Mouse (Mus musculus) lung, embryonic 14.5 days (tissue): ENCODE data around the gene Gna13. TPM values are rescaled to one million over a fixed set of nuclear protein-coding genes. Genes with fewer than 3 reads are reported as not detected.

Experiments
- ATAC-seq: fragments of 200-750 bp; cut with Nextera tagmentation; 2 replicates; pipeline ENCODE4 v1.8.0; 2017; ENCODE audit warnings: mild to moderate bottlenecking, moderate TSS enrichment, moderate library complexity; ENCODE audit not compliant: insufficient read depth
- DNase-seq: peaks from one replicate; pipeline ENCODE4 v3.0.0-alpha.2; 2015
- H3K27ac ChIP-seq: fragments of 300-500 bp; sonication (generic); 2 replicates; pipeline ENCODE4 v1.5.1; 2014; ENCODE audit warnings: low read depth, mild to moderate bottlenecking, moderate library complexity
- H3K27me3 ChIP-seq: fragments of 300-500 bp; sonication (generic); 2 replicates; pipeline ENCODE4 v1.6.1; 2014; ENCODE audit warnings: low read length, control low read depth; ENCODE audit not compliant: insufficient read depth
- H3K36me3 ChIP-seq: fragments of 300-500 bp; sonication (generic); 2 replicates; pipeline ENCODE4 v1.6.1; 2014; ENCODE audit warnings: control low read depth; ENCODE audit not compliant: insufficient read depth
- H3K4me1 ChIP-seq: fragments of 300-500 bp; sonication (generic); 2 replicates; pipeline ENCODE4 v1.6.1; 2014; ENCODE audit warnings: antibody characterized with exemption, control low read depth; ENCODE audit not compliant: insufficient read depth
- H3K4me2 ChIP-seq: fragments of 300-500 bp; sonication (generic); 2 replicates; pipeline ENCODE4 v1.6.1; 2014; ENCODE audit warnings: mild to moderate bottlenecking
- H3K4me3 ChIP-seq: fragments of 300-500 bp; sonication (generic); 2 replicates; pipeline ENCODE4 v1.5.1; 2014; ENCODE audit warnings: low read depth, low read length
- H3K9ac ChIP-seq: fragments of 300-500 bp; sonication (generic); 2 replicates; pipeline ENCODE4 v1.6.1; 2014
- H3K9me3 ChIP-seq: fragments of 300-500 bp; sonication (generic); 2 replicates; pipeline ENCODE4 v1.6.1; 2016; ENCODE audit warnings: low read depth, low read length, control low read depth
- CTCF ChIP-seq: IDR thresholded peaks from 2 replicates; pipeline ENCODE4 v1.5.1; 2016; ENCODE audit warnings: antibody characterized with exemption, low read depth
- WGBS: fragments of 180-500 bp; shearing (Covaris S2); extraction: QIAGEN DNeasy Blood & Tissue Kit; methylation state at CpG from one replicate; pipeline ENCODE4 v1.1.7; 2014; 5-methylcytosine and 5-hydroxymethylcytosine counted together
- polyA plus RNA-seq: library from polyadenylated mRNA; unstranded; fragments of >200 nt; fragmentation: Nextera tagmentation; extraction: Ambion mirVana; gene quantifications from 2 replicates; pipeline ENCODE4 v1.2.1, GENCODE M21; 2014

The Gna13 gene
- polyA plus RNA-seq, 1 experiment from 2014 or later = 33.8 TPM

DNA sequence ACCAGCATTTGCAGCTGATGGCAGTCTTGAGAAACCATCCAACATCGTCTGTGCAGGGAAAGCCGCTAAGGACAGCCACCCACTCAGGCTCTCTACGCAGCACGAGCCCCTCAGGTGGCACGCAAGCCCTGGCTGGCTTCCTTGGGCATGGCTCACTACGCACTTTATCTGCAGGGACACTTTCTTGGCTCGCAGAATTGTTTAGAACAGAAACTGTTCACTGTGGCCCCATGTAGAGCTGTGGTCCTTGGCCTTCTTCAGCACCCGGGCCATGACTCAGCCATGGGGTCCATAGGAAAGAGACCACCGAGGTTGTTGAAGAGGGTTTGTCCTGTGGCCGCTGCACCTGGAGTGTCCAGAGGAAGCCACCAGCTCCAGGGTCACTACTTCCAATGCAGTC lies 34.7 kb upstream of the Gna13 start:
- no peak for DNase-seq
- ATAC-seq = no peak
- H3K36me3 ChIP-seq = no peaks in the 10 kb centered on the region
- no peaks in the 10 kb centered on the region for H3K4me1 ChIP-seq
- H3K9ac ChIP-seq = no peak overlapping the region
- H3K4me3 ChIP-seq = no peak overlapping the region
- H3K4me2 ChIP-seq = no peak overlapping the region
- H3K27ac ChIP-seq = no peak overlapping the region
- 77% methylated on average over 10 of the region's 10 CpGs for WGBS
- TF ChIP-seq CTCF = no peak
- H3K27me3 ChIP-seq = no peaks in the 10 kb centered on the region
- H3K9me3 ChIP-seq = no peaks in the 10 kb centered on the region

DNA sequence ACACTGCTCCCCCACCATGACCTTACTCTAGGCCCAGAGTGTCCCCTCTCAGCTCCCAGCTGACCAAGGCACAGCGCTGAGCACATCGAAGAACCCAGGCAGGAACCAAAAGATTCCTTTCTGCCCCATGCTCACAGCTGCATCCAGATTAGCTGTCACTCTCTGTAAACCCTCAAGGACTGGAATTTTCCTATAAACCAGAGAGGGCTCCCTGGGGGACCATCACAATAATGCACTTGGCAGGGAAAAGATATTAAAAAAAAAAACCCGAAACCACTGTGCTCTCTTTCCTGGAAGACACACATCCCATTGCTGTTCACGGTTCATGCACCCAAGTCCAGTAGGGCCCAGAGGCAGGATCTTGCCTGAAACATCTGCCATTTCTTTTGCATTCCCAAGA lies 33.3 kb upstream of the Gna13 start:
- H3K4me3 ChIP-seq = no peak overlapping the region
- no peak overlapping the region for H3K27ac ChIP-seq
- H3K36me3 ChIP-seq = no peaks in the 10 kb centered on the region
- 54% methylated on average over 4 of the region's 4 CpGs for WGBS
- DNase-seq = peak; percentile 20
- H3K4me2 ChIP-seq = no peak overlapping the region
- no peaks in the 10 kb centered on the region for H3K27me3 ChIP-seq
- no peak for ATAC-seq
- no peak for TF ChIP-seq CTCF
- no peaks in the 10 kb centered on the region for H3K4me1 ChIP-seq
- H3K9ac ChIP-seq = no peak overlapping the region
- no peaks in the 10 kb centered on the region for H3K9me3 ChIP-seq

DNA sequence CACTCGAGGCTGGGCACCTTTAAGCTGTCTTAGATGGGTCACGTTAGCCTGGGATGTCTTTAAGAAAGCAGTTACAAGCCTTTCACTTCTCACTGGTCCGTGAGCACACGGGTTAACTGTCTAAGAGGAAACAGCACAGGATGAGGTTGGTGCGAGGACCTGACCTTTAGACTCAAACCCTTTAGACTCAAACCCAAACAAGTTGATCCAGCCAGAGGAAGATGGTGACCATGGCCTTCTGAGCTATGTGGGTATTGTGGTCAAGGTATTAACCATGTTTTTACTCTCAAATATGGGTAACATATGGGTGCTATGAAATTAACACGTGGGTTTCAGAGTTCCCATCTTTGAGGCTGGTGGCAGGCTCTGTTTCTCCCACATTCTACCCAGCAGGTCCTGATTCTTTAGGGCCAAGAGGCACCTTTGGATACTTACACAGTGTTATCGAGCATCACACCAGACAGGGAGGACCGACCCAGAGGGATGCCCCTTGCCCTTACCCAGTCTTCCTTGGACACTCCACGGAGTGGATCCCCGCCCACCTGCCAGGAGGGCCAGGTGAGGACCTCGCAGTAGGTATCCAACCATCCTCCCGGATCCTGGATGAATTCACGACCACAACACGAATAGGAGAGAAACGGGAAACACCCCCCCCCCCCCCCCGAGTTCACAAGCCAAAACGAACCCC lies 31.8 kb upstream of the Gna13 start:
- no peak overlapping the region for H3K9ac ChIP-seq
- WGBS = 31% methylated on average over 17 of the region's 17 CpGs
- 0 out of 2 replicates have a peak overlapping the region, but pooled peaks have one; percentile 27 for H3K4me3 ChIP-seq
- no peak for TF ChIP-seq CTCF
- no peaks in the 10 kb centered on the region for H3K27me3 ChIP-seq
- no peak overlapping the region for H3K27ac ChIP-seq
- no peaks in the 10 kb centered on the region for H3K9me3 ChIP-seq
- no peaks in the 10 kb centered on the region for H3K36me3 ChIP-seq
- peak overlapping the region; percentile 57; the same call in 1 of the 2 replicates for H3K4me2 ChIP-seq
- H3K4me1 ChIP-seq = no peaks in the 10 kb centered on the region
- no peak for DNase-seq
- ATAC-seq = peak; percentile 66

DNA sequence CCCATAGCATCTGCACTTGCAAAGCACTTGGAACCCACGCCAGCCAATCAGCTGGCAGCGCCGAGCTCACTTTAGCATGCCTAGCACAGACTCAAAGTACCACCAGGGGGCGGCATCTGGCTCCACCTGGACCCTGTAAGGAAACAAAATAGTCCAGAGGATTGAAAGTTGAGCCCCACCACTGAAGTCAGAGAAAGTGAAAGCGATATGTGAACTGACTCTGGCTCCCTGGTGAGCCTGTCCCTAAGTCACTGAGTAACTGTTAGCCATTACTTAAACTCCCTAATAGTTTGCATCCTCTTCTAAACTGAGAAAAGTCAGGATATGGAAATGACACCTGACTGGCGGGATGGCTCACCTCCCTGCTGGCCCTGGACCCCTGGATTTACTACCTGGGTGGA lies 31.2 kb upstream of the Gna13 start:
- Histone ChIP-seq H3K27me3 (no peaks in the 10 kb centered on the region), H3K36me3 (no peaks in the 10 kb centered on the region), H3K9me3 (no peaks in the 10 kb centered on the region), H3K9ac (peak overlapping the region; percentile 13; the same call in 1 of the 2 replicates), H3K4me3 (peak overlapping the region; percentile 27), H3K4me1 (no peaks in the 10 kb centered on the region), H3K27ac (no peak overlapping the region), H3K4me2 (peak overlapping the region; percentile 57)
- TF ChIP-seq CTCF = peak; percentile 94
- ATAC-seq = peak; percentile 95
- DNase-seq = peak; percentile 99
- 5% methylated on average over 6 of the region's 6 CpGs for WGBS

DNA sequence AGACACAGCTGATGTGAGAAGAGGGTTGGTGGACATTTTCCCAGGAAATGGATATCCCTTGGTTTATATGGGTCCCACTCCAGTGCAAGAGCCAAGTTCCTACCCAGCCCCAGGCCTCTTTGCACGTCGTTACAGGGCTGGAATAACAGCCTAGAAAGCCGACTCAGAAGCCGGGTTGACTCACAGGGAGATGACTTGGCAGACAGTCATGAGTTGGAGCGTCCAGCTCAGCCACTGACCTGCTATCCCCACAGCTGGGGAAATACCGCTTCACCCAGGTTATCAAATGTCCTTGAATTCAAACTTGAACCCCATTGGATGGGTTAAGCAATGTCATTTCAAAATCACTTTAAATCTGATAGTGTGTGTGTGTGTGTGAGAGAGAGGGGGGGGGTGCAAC lies 29.9 kb upstream of the Gna13 start:
- Histone ChIP-seq H3K4me1 (no peaks in the 10 kb centered on the region), H3K27me3 (no peaks in the 10 kb centered on the region), H3K36me3 (no peaks in the 10 kb centered on the region), H3K9me3 (no peaks in the 10 kb centered on the region), H3K4me2 (no peak overlapping the region), H3K27ac (no peak overlapping the region), H3K4me3 (no peak overlapping the region), H3K9ac (no peak overlapping the region)
- ATAC-seq = no peak
- no peak for DNase-seq
- WGBS = 63% methylated on average over 6 of the region's 6 CpGs
- no peak for TF ChIP-seq CTCF

DNA sequence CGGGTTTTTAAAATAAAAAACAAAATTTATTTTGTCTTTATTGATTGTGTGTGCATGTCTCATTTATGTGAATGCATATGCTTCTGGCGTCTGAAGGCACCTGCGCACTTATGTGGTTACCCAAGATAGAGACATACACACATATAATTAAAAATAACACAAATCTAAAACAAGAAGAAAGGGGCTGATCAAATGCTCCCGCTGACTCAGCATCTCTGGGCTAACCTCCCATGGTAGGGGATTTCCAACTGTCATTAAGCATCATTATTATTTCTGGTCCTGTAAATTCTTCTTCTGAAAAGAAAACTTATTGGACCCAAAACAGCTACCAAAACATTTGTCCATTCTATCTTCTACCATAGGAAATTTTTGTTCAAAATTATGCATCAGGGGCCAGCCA lies 27.9 kb upstream of the Gna13 start:
- WGBS = 87% methylated on average over 4 of the region's 4 CpGs
- no peak for TF ChIP-seq CTCF

DNA sequence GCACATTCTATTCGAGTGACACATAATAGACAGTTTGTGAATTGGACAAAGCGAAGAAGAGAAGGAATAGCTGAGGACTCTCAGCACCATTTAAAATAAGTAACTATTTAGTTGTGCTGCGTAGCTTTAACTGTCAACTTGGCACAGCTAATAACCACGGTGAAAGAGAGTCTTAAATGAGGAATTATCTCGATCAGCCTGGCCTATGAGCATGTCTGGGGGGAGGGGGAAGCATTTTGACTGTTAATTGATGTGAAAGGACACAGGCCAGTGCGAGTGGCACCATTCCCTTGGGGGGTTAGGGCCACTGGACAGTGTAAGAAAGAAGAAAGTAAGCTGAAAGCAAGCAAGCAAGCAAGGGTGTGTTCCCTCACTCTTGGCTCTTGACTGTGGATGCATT lies 26.7 kb upstream of the Gna13 start:
- no peak overlapping the region for H3K9ac ChIP-seq
- H3K9me3 ChIP-seq = no peaks in the 10 kb centered on the region
- no peaks in the 10 kb centered on the region for H3K27me3 ChIP-seq
- H3K4me1 ChIP-seq = no peaks in the 10 kb centered on the region
- H3K4me2 ChIP-seq = no peak overlapping the region
- H3K4me3 ChIP-seq = no peak overlapping the region
- DNase-seq = no peak
- no peak overlapping the region for H3K27ac ChIP-seq
- H3K36me3 ChIP-seq = no peaks in the 10 kb centered on the region
- 62% methylated on average over 6 of the region's 6 CpGs for WGBS
- no peak for ATAC-seq
- TF ChIP-seq CTCF = no peak

More for the DNA sequence above, 27.9 kb upstream of the Gna13 start:
- DNase-seq = no peak
- Histone ChIP-seq H3K4me3 (no peak overlapping the region), H3K4me2 (no peak overlapping the region), H3K27ac (no peak overlapping the region), H3K4me1 (no peaks in the 10 kb centered on the region), H3K9me3 (no peaks in the 10 kb centered on the region), H3K27me3 (no peaks in the 10 kb centered on the region), H3K36me3 (no peaks in the 10 kb centered on the region), H3K9ac (no peak overlapping the region)
- no peak for ATAC-seq
